Mouse (Mus musculus) heart, embryonic 10.5 days (tissue): ENCODE measurements around the gene Tcte3. TPM values are rescaled to one million over a fixed set of nuclear protein-coding genes. Genes with fewer than 3 reads are reported as not detected.
"Not testable (repeated sequence)": the region's sequence is repeated elsewhere in the genome, so short reads cannot be mapped to it uniquely, and the experiment has no call there.

Experiments
- DNase-seq: peaks from one replicate; pipeline ENCODE4 v3.0.0-alpha.2; 2017; ENCODE audit warnings: low spot score
- H3K27ac ChIP-seq: fragments of 300-500 bp; sonication (generic); 2 replicates; pipeline ENCODE4 v1.5.1; 2016; ENCODE audit warnings: mild to moderate bottlenecking
- H3K27me3 ChIP-seq: fragments of 300-500 bp; sonication (generic); 2 replicates; pipeline ENCODE4 v1.6.1; 2016; ENCODE audit warnings: mild to moderate bottlenecking; ENCODE audit not compliant: poor library complexity, insufficient read depth, severe bottlenecking
- H3K36me3 ChIP-seq: fragments of 300-500 bp; sonication (generic); 2 replicates; pipeline ENCODE4 v1.6.1; 2016; ENCODE audit warnings: mild to moderate bottlenecking, moderate library complexity
- H3K4me1 ChIP-seq: fragments of 300-500 bp; sonication (generic); 2 replicates; pipeline ENCODE4 v1.6.1; 2016; ENCODE audit warnings: mild to moderate bottlenecking
- H3K4me3 ChIP-seq: fragments of 300-500 bp; sonication (generic); 2 replicates; pipeline ENCODE4 v1.5.1; 2016; ENCODE audit warnings: mild to moderate bottlenecking, moderate library complexity
- H3K9me3 ChIP-seq: fragments of 300-500 bp; sonication (generic); 2 replicates; pipeline ENCODE4 v1.6.1; 2016; ENCODE audit warnings: mild to moderate bottlenecking, moderate library complexity
- WGBS: fragments of 180-500 bp; shearing (Covaris S2); methylation state at CpG from one replicate; pipeline ENCODE4 v1.1.7; 2016; 5-methylcytosine and 5-hydroxymethylcytosine counted together
- polyA plus RNA-seq: library from polyadenylated mRNA; unstranded; fragments of >200 nt; fragmentation: Nextera tagmentation; extraction: Ambion mirVana; gene quantifications from 2 replicates; pipeline ENCODE4 v1.2.1, GENCODE M21; 2016

Gene Tcte3
- polyA plus RNA-seq, 1 experiment from 2014 or later = 0.60 TPM

- not testable (repeated sequence) for H3K27ac ChIP-seq, H3K9me3 ChIP-seq, H3K36me3 ChIP-seq, H3K4me1 ChIP-seq, H3K4me3 ChIP-seq, DNase-seq, H3K27me3 ChIP-seq
- WGBS = no CpG with 5 or more reads among the region's 97 CpGs
These were observed 17.3 kb downstream of the Tcte3 start for GRCm38 (mm10) chr17:15023878-15024492.

GRCm38 (mm10) chr17:15021503-15022220 is 19.6 kb downstream of the Tcte3 start:
- H3K4me1 ChIP-seq, H3K9me3 ChIP-seq, H3K36me3 ChIP-seq, H3K4me3 ChIP-seq, H3K27ac ChIP-seq, H3K27me3 ChIP-seq: not testable (repeated sequence)
- peak; percentile 36 for DNase-seq
- WGBS = 84% methylated on average over 3 of the region's 3 CpGs

GRCm38 (mm10) chr17:15009706-15010413 is 31.4 kb downstream of the Tcte3 start, which contains the start of gene Gm3435:
Gene Gm3435 (plus strand): TSS chr17:15010176.
- H3K9me3 ChIP-seq, H3K27me3 ChIP-seq, H3K36me3 ChIP-seq, H3K4me1 ChIP-seq, DNase-seq, H3K27ac ChIP-seq, H3K4me3 ChIP-seq: not testable (repeated sequence)
- WGBS = no CpG with 5 or more reads among the region's 60 CpGs

- not testable (repeated sequence) for H3K27me3 ChIP-seq, H3K4me1 ChIP-seq, H3K9me3 ChIP-seq, H3K27ac ChIP-seq, H3K4me3 ChIP-seq, DNase-seq, H3K36me3 ChIP-seq
- no CpG with 5 or more reads among the region's 3 CpGs for WGBS
These were observed 32.2 kb downstream of the Tcte3 start for GRCm38 (mm10) chr17:15009088-15009487.

- H3K27me3 ChIP-seq, H3K9me3 ChIP-seq, H3K27ac ChIP-seq, H3K4me1 ChIP-seq, H3K36me3 ChIP-seq, DNase-seq, H3K4me3 ChIP-seq: not testable (repeated sequence)
- WGBS = no CpG with 5 or more reads among the region's 4 CpGs
These were observed 41.2 kb downstream of the Tcte3 start for GRCm38 (mm10) chr17:15000047-15000446.

GRCm38 (mm10) chr17:14994140-14994539 is 47.1 kb downstream of the Tcte3 start:
- H3K27ac ChIP-seq, H3K9me3 ChIP-seq, H3K36me3 ChIP-seq, H3K27me3 ChIP-seq, H3K4me3 ChIP-seq, DNase-seq, H3K4me1 ChIP-seq: not testable (repeated sequence)
- WGBS = no CpG with 5 or more reads among the region's 5 CpGs

GRCm38 (mm10) chr17:14993139-14993832 is 48.0 kb downstream of the Tcte3 start:
- H3K27ac ChIP-seq, H3K4me1 ChIP-seq, H3K27me3 ChIP-seq, DNase-seq, H3K9me3 ChIP-seq, H3K36me3 ChIP-seq, H3K4me3 ChIP-seq: not testable (repeated sequence)
- whole genome bisulfite sequencing = no CpG with 5 or more reads among the region's 47 CpGs

GRCm38 (mm10) chr17:14992522-14993138 is 48.7 kb downstream of the Tcte3 start:
- not testable (repeated sequence) for DNase-seq, H3K27me3 ChIP-seq, H3K4me1 ChIP-seq, H3K4me3 ChIP-seq, H3K27ac ChIP-seq, H3K9me3 ChIP-seq, H3K36me3 ChIP-seq
- WGBS = no CpG with 5 or more reads among the region's 98 CpGs

GRCm38 (mm10) chr17:14990116-14990702 is 51.1 kb downstream of the Tcte3 start:
- not testable (repeated sequence) for H3K4me3 ChIP-seq, DNase-seq, H3K4me1 ChIP-seq, H3K27me3 ChIP-seq, H3K36me3 ChIP-seq, H3K9me3 ChIP-seq, H3K27ac ChIP-seq
- WGBS = 81% methylated on average over 4 of the region's 5 CpGs

GRCm38 (mm10) chr17:14978362-14979038 is 62.8 kb downstream of the Tcte3 start, which contains the start of the genes 9030025P20Rik and Gm3417:
Gene 9030025P20Rik (plus strand): TSS chr17:14978468.
Gene Gm3417 (minus strand): TSS chr17:14978790.
- not testable (repeated sequence) for H3K4me1 ChIP-seq, H3K27ac ChIP-seq, H3K4me3 ChIP-seq, H3K9me3 ChIP-seq, H3K36me3 ChIP-seq, H3K27me3 ChIP-seq, DNase-seq
- WGBS = no CpG with 5 or more reads among the region's 60 CpGs

GRCm38 (mm10) chr17:14977718-14978361 is 63.4 kb downstream of the Tcte3 start:
- DNase-seq, H3K36me3 ChIP-seq, H3K4me3 ChIP-seq, H3K27me3 ChIP-seq, H3K4me1 ChIP-seq, H3K27ac ChIP-seq, H3K9me3 ChIP-seq: not testable (repeated sequence)
- 4% methylated on average over 4 of the region's 7 CpGs for WGBS
